Comparison of ENCODE assay signal across 16 mouse cellular contexts in the genomic region with DNA sequence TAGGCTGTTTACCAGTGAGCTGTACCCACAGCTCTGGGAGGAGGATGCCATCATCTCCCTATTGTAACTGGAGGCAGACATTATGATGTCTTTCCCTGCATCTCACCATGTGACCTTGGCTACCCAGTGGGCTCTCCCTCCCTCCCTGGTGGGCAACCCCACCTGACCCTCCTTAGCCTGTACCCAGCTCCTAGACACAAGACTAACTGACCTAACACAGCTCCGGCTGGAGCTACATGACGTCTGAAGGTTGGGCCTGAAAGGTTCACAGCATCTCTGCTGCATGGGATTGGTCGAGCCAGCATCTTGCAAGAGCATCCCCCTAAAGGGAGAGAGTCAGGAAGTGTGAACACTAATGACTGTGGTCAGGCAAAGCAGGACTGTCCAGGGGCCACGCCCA. TPM values are rescaled to one million over a fixed set of nuclear protein-coding genes. Genes with fewer than 3 reads are reported as not detected.
DNase-seq lines count a peak whose midpoint lies in the region; ATAC-seq lines count a peak whose summit lies in the region.
"Had no signal": no experiment of that assay in that cellular context is flagged by ENCODE, and none has a peak within 500 bp of the region (broad histone marks: within the 10 kb centered on the region; RNA-seq: fewer than 3 reads in every experiment).

No protein-coding gene starts in this region.

- peaks cover 33% of the 10 kb centered on the region for H3K4me1 ChIP-seq in embryonic facial prominence, embryonic 10.5 days
- H3K4me1 ChIP-seq in forebrain, embryonic 14.5 days (ENCODE audit: control insufficient read depth, insufficient read depth, low read length), result peaks cover 12% of the 10 kb centered on the region; the same call in 1 of the 2 replicates
- peaks cover 4% of the 10 kb centered on the region for H3K4me1 ChIP-seq in hindbrain, embryonic 16.5 days (ENCODE audit: control insufficient read depth, insufficient read depth, low read depth, low read length)
- H3K4me1 ChIP-seq in neural tube, embryonic 12.5 days, result peaks cover 16% of the 10 kb centered on the region

- H3K27ac ChIP-seq in embryonic facial prominence, embryonic 10.5 days (replicated peaks), result peak overlapping the region; percentile 51
- H3K27ac ChIP-seq in forebrain, embryonic 14.5 days (ENCODE audit: low read depth, low read length), result peak overlapping the region; percentile 83
- H3K27ac ChIP-seq in hindbrain, embryonic 16.5 days (ENCODE audit: low read depth, low read length), result peak overlapping the region; percentile 74
- H3K27ac ChIP-seq in neural tube, embryonic 12.5 days, result peak overlapping the region; percentile 46; the same call in 1 of the 2 replicates

- ATAC-seq in forebrain, embryonic 14.5 days, result peak; percentile 33; the same call in 1 of the 2 replicates
- ATAC-seq in hindbrain, embryonic 16.5 days, result peak; percentile 46
- no peak for ATAC-seq in neural tube, embryonic 12.5 days (ENCODE audit: low FRiP score, low read depth)
- ATAC-seq: intestine, postnatal 0 days had no signal

- DNase-seq in embryonic facial prominence, embryonic 10.5 days (ENCODE audit: low spot score), result no peak
- no peak for DNase-seq in forebrain, embryonic 14.5 days (ENCODE audit: low spot score)
- DNase-seq in gastrocnemius, postnatal 25 days, result no peak
- DNase-seq in urinary bladder, postnatal 25 days (ENCODE audit: low spot score), result no peak
- no peak for DNase-seq in retina, postnatal 1 day
- DNase-seq: cerebellum, adult 11 months; cerebellum, postnatal 36 days; heart, adult 18-20 months; heart, postnatal 10 days; kidney, postnatal 36 days had no signal

- no peaks in the 10 kb centered on the region for H3K9me3 ChIP-seq in embryonic facial prominence, embryonic 10.5 days
- H3K9me3 ChIP-seq in forebrain, embryonic 14.5 days (replicated peaks; ENCODE audit: control insufficient read depth, low read length), result no peaks in the 10 kb centered on the region
- no peaks in the 10 kb centered on the region for H3K9me3 ChIP-seq in hindbrain, embryonic 16.5 days (ENCODE audit: control insufficient read depth, low read length)
- no peaks in the 10 kb centered on the region for H3K9me3 ChIP-seq in neural tube, embryonic 12.5 days

- 73% methylated on average over 4 of the region's 4 CpGs for WGBS in embryonic facial prominence, embryonic 10.5 days
- 74% methylated on average over 4 of the region's 4 CpGs for WGBS in forebrain, embryonic 14.5 days
- 66% methylated on average over 4 of the region's 4 CpGs for WGBS in hindbrain, embryonic 16.5 days
- 63% methylated on average over 4 of the region's 4 CpGs for WGBS in neural tube, embryonic 12.5 days

- no peak overlapping the region; the same call in 1 of the 2 replicates for H3K9ac ChIP-seq in forebrain, embryonic 14.5 days (ENCODE audit: low read length)
- no peak overlapping the region for H3K9ac ChIP-seq in hindbrain, embryonic 16.5 days (ENCODE audit: low read depth, low read length)
- no peak overlapping the region for H3K9ac ChIP-seq in neural tube, embryonic 12.5 days
- H3K9ac ChIP-seq: lung, embryonic 14.5 days had no signal

- no peak overlapping the region for H3K4me2 ChIP-seq in forebrain, embryonic 14.5 days (ENCODE audit: low read length)
- H3K4me2 ChIP-seq in hindbrain, embryonic 16.5 days (ENCODE audit: low read length), result no peak overlapping the region
- H3K4me2 ChIP-seq in neural tube, embryonic 12.5 days (replicated peaks), result no peak overlapping the region
- H3K4me2 ChIP-seq: lung, embryonic 14.5 days had no signal

- H3K4me3 ChIP-seq in embryonic facial prominence, embryonic 10.5 days, result no peak overlapping the region
- no peak overlapping the region for H3K4me3 ChIP-seq in forebrain, embryonic 14.5 days (ENCODE audit: low read depth, low read length)
- no peak overlapping the region for H3K4me3 ChIP-seq in hindbrain, embryonic 16.5 days (ENCODE audit: low read length)
- H3K4me3 ChIP-seq in neural tube, embryonic 12.5 days, result no peak overlapping the region

- no peaks in the 10 kb centered on the region for H3K27me3 ChIP-seq in embryonic facial prominence, embryonic 10.5 days (replicated peaks; ENCODE audit: low read depth, poor library complexity, severe bottlenecking)
- H3K27me3 ChIP-seq in forebrain, embryonic 14.5 days (replicated peaks; ENCODE audit: control insufficient read depth, insufficient read depth, low read length), result no peaks in the 10 kb centered on the region
- no peaks in the 10 kb centered on the region for H3K27me3 ChIP-seq in hindbrain, embryonic 16.5 days (replicated peaks; ENCODE audit: control insufficient read depth, insufficient read depth, low read length)
- no peaks in the 10 kb centered on the region for H3K27me3 ChIP-seq in neural tube, embryonic 12.5 days (replicated peaks)
- H3K27me3 ChIP-seq: CH12.LX had no signal

- H3K36me3 ChIP-seq in embryonic facial prominence, embryonic 10.5 days (replicated peaks), result no peaks in the 10 kb centered on the region
- no peaks in the 10 kb centered on the region for H3K36me3 ChIP-seq in forebrain, embryonic 14.5 days (ENCODE audit: control insufficient read depth, insufficient read depth, low read length)
- no peaks in the 10 kb centered on the region for H3K36me3 ChIP-seq in hindbrain, embryonic 16.5 days (ENCODE audit: control insufficient read depth, insufficient read depth, low read length)
- no peaks in the 10 kb centered on the region for H3K36me3 ChIP-seq in neural tube, embryonic 12.5 days

RNA-seq across cellular contexts. Expression of gene Cstad, which starts 35.0 kb away (rescaled TPM):
- 0.44 and 0.86 TPM in 2 replicates for polyA plus RNA-seq in embryonic facial prominence, embryonic 10.5 days (2016; fragmentation: Nextera tagmentation; extraction: Ambion mirVana)
- 0.64 and 1.2 TPM in 2 replicates for polyA plus RNA-seq in forebrain, embryonic 14.5 days (2014; fragmentation: Nextera tagmentation; extraction: Ambion mirVana)
- polyA plus RNA-seq in hindbrain, embryonic 16.5 days (2015; fragmentation: Nextera tagmentation; extraction: Ambion mirVana), result 0.19 and 0.99 TPM in 2 replicates
- polyA plus RNA-seq in neural tube, embryonic 12.5 days (2016; fragmentation: Nextera tagmentation; extraction: Ambion mirVana), result 0.57 and 1.3 TPM in 2 replicates
- 1 to 10 TPM; 2.3 TPM for total RNA-seq in gastrocnemius, postnatal 25 days (2021)
- polyA plus RNA-seq: liver, adult 2 months had no signal
